Mouse (Mus musculus) neural tube, embryonic 15.5 days (tissue): Measurements from ENCODE around the gene Paxx. TPM values are rescaled to one million over a fixed set of nuclear protein-coding genes. Genes with fewer than 3 reads are reported as not detected.
A peak's percentile ranks its signal among the peaks of the same experiment; 100 is the strongest.

Source experiments
- ATAC-seq: fragments of 200-750 bp; cut with Nextera tagmentation; 2 replicates; pipeline ENCODE4 v1.8.0; 2017; ENCODE audit warnings: mild to moderate bottlenecking, moderate TSS enrichment, moderate library complexity; ENCODE audit not compliant: low FRiP score
- H3K27ac ChIP-seq: fragments of 300-500 bp; sonication (generic); replicated peaks from 2 replicates; pipeline ENCODE4 v1.5.1; 2015; ENCODE audit warnings: mild to moderate bottlenecking, inconsistent platforms
- H3K27me3 ChIP-seq: fragments of 300-500 bp; sonication (generic); replicated peaks from 2 replicates; pipeline ENCODE4 v1.6.1; 2015; ENCODE audit warnings: inconsistent platforms
- H3K36me3 ChIP-seq: fragments of 300-500 bp; sonication (generic); 2 replicates; pipeline ENCODE4 v1.6.1; 2015; ENCODE audit warnings: inconsistent platforms
- H3K4me1 ChIP-seq: fragments of 300-500 bp; sonication (generic); 2 replicates; pipeline ENCODE4 v1.6.1; 2015; ENCODE audit warnings: inconsistent platforms
- H3K4me2 ChIP-seq: fragments of 300-500 bp; sonication (generic); 2 replicates; pipeline ENCODE4 v1.6.1; 2015; ENCODE audit warnings: inconsistent platforms, mild to moderate bottlenecking, moderate library complexity
- H3K4me3 ChIP-seq: fragments of 300-500 bp; sonication (generic); replicated peaks from 2 replicates; pipeline ENCODE4 v1.5.1; 2015; ENCODE audit warnings: mild to moderate bottlenecking, inconsistent platforms
- H3K9ac ChIP-seq: fragments of 300-500 bp; sonication (generic); replicated peaks from 2 replicates; pipeline ENCODE4 v1.6.1; 2015; ENCODE audit warnings: mild to moderate bottlenecking, inconsistent platforms
- H3K9me3 ChIP-seq: fragments of 300-500 bp; sonication (generic); replicated peaks from 2 replicates; pipeline ENCODE4 v1.6.1; 2016; ENCODE audit warnings: inconsistent platforms
- WGBS: fragments of 180-500 bp; shearing (Covaris S2); methylation state at CpG from one replicate; pipeline ENCODE4 v1.1.7; 2015; ENCODE audit warnings: mixed read lengths; 5-methylcytosine and 5-hydroxymethylcytosine counted together
- polyA plus RNA-seq: library from polyadenylated mRNA; unstranded; fragments of >200 nt; fragmentation: Nextera tagmentation; extraction: Ambion mirVana; gene quantifications from 2 replicates; pipeline ENCODE4 v1.2.1, GENCODE M21; 2015

The Paxx gene
- polyA plus RNA-seq, 1 experiment from 2014 or later: 120 TPM

DNA sequence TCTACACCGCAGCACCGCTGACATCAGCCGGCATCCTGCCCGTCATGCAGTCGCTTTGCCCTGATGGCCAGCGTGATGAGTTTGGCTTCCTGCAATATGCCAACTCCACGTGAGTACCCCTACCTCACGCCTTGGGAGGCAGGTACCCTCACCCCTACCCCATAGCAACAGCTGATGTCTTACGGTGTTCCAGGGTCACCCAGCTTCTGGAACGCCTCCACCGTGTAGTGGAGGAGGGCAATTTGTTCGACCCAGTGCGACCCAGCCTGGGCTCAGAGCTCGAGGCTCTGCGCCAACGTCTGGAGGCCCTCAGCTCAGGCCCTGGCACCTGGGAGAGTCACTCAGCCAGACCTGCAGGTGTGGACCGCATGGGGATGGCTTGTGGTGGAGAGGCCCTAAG lies 27.8 kb downstream of the Paxx start:
- no peak overlapping the region for H3K27ac ChIP-seq
- no peak overlapping the region for H3K9ac ChIP-seq
- no peaks in the 10 kb centered on the region for H3K9me3 ChIP-seq
- H3K4me1 ChIP-seq: peaks cover 38% of the 10 kb centered on the region
- peaks cover 52% of the 10 kb centered on the region for H3K36me3 ChIP-seq
- H3K27me3 ChIP-seq: no peaks in the 10 kb centered on the region
- no peak for ATAC-seq
- WGBS: 89% methylated on average over 17 of the region's 17 CpGs
- H3K4me3 ChIP-seq: no peak overlapping the region
- H3K4me2 ChIP-seq: no peak overlapping the region

GRCm38 (mm10) chr2:25432326-25433098 lies 28.4 kb downstream of the Paxx start:
- 86% methylated on average over 11 of the region's 11 CpGs for WGBS
- Histone ChIP-seq H3K4me2 (no peak overlapping the region), H3K4me1 (peaks cover 41% of the 10 kb centered on the region), H3K27me3 (no peaks in the 10 kb centered on the region), H3K4me3 (no peak overlapping the region), H3K27ac (no peak overlapping the region), H3K9ac (no peak overlapping the region), H3K36me3 (peaks cover 46% of the 10 kb centered on the region), H3K9me3 (no peaks in the 10 kb centered on the region)
- no peak for ATAC-seq

DNA sequence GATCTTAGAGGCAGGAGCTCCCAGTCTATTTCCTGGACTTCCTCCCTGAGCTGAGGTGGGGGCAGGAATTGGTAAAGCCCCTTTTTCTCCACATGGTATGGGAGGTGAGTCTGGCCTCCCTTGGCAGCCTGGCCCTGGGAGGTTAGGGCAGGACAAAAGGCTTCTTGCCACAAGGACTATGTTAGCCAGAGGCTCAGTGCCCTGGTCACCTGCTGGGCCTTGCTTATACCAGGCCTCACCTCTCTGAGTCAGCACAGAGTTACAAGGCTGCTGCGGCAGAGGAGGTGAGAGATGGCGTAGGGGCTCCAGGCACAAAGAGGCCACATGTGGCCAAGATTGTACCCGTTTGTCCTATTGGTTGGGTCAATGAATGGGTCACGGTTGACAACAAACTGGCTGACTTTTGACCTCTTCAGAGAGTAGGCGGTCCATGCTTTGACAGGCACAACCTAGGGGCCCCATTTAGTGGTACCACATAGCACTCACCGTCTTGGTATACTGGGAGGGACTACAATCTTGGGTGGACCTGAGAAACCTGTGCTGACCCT lies 29.5 kb downstream of the Paxx start:
- H3K4me2 ChIP-seq: peak overlapping the region; percentile 79
- no peaks in the 10 kb centered on the region for H3K9me3 ChIP-seq
- H3K36me3 ChIP-seq: peaks cover 35% of the 10 kb centered on the region
- 54% methylated on average over 6 of the region's 6 CpGs for WGBS
- H3K9ac ChIP-seq: peak overlapping the region; percentile 30; the same call in 1 of the 2 replicates
- ATAC-seq: no peak
- H3K4me3 ChIP-seq: no peak overlapping the region
- peaks cover 41% of the 10 kb centered on the region for H3K4me1 ChIP-seq
- no peak overlapping the region for H3K27ac ChIP-seq
- no peaks in the 10 kb centered on the region; the same call in 1 of the 2 replicates for H3K27me3 ChIP-seq

DNA sequence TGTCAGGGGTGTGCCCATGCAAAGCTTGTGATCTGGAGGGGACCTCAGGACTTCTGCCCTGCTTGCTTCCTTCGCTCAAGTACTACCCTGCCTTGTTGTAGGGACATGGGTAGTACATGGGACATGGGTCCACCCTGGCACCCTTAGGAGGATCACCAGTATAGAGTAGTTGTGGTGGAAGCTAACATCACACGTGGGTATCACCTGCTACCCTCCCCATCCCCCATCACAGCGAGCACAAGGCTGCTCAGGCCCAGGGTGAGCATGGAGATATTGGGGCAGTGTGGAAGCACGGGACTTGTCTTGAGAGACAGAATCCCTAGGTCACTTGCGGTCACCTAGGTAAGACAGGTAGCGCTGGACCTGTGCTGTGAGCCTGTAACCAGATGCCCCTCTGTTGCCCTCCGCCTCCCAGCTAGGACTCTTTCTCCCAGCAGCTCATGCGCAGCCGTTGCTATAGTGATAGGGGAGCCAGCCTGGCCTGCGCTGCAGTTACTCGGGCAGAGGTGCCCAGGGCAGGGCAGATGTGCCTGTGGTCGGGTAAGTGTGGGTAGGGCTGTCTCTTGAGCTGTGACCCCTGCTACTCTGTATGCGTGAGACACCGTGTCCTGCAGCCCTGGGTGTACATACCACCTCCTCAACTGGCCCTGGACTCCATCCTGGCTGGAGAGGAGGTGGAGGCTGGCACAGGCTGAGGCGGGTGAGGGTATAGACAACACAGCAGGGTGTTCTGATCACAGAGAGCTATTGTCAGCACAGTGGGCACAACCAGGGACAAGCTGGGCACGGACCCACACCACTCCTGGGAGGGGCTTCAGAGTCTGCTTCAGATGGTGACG lies 30.3 kb downstream of the Paxx start:
- no peak for ATAC-seq
- Histone ChIP-seq H3K4me2 (peak overlapping the region; percentile 79), H3K27me3 (no peaks in the 10 kb centered on the region; the same call in 1 of the 2 replicates), H3K27ac (no peak overlapping the region), H3K4me1 (peaks cover 41% of the 10 kb centered on the region), H3K9ac (peak overlapping the region; percentile 30; the same call in 1 of the 2 replicates), H3K4me3 (no peak overlapping the region; the same call in 1 of the 2 replicates), H3K9me3 (no peaks in the 10 kb centered on the region), H3K36me3 (peaks cover 28% of the 10 kb centered on the region)
- 56% methylated on average over 17 of the region's 17 CpGs for WGBS

DNA sequence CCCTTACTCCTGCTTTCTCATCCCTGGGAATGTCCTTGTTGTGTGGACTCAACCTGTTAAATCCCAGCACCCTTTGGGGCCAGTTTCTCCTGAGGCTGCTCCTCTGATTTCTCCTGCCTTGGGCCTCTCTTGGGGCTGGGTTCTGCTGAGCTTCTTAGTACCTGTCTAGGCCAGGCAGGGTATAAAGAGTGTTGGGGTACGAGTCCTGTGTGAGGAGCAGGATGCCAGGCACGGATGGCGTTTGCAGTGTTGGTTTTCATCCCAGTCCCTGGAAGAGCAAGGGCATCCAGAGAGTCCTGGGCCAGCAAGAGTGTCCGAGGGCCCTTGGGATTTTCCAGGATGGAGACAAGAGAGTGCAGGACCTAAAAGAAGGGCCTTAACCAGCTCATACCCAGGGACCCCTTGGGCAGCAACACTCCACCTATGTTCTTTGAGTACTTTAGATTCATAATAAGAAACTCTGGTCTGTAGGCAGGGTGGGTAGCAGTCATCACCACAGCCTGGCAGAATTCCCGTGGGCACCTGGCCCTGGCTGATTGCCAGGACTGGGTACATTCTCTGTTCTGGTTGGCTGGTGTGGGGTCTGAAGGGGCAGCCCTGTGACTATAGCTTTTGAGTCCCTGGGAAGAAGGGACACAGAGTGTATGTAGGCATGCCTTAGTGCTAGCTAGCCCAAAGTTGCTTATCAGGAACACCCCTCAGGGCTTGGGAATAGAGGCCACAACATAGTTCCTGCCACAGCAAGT lies 31.3 kb downstream of the Paxx start:
- peaks cover 41% of the 10 kb centered on the region for H3K4me1 ChIP-seq
- no peaks in the 10 kb centered on the region for H3K9me3 ChIP-seq
- peak overlapping the region; percentile 79 for H3K4me2 ChIP-seq
- H3K9ac ChIP-seq: peak overlapping the region; percentile 86
- H3K27ac ChIP-seq: peak overlapping the region; percentile 91; the same call in 1 of the 2 replicates
- H3K27me3 ChIP-seq: peaks cover 9% of the 10 kb centered on the region
- ATAC-seq: no peak
- H3K36me3 ChIP-seq: peaks cover 18% of the 10 kb centered on the region
- WGBS: 59% methylated on average over 5 of the region's 5 CpGs
- peak overlapping the region; percentile 79 for H3K4me3 ChIP-seq

DNA sequence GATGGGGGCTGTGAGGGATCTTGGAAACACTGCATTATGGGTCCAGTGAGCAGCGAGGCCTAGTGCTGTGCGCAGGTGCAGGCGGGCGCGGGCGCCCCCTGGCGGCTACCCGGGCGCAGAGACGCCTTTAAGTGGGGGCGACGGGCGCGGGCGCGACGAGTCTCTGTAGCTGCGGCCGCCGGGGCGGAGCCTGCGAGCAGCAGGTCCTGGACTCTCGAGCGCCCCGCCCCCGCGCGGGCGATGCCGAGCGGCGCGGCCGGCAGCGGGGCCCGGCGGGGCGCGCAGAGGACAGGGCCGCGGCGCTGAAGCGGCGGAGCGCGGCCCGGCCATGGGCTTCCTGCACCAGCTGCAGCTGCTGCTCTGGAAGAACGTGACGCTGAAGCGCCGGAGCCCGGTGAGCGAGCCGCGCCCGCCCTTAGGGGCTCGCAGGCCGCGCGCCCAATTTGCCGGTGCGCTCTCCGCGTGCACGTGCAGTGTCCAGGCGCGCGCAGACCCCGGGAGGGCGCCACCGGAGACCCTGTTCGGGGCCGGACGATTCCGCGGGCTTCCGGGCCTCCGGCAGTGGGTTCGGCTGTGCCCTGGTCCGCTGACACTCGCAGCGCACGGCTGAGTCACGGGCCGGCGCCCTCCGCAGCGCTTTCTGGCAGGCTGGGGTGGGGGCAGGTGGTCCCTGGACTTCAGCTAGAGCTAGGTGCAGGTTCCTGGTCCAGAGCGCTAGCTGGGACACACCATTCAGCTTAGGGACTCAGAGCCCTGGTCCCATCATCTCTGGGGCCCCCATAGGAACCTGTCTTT lies 32.3 kb downstream of the Paxx start, which contains the start of gene Abca2:
Gene Abca2, plus strand, starts transcription at position 262 of the 795 bp plus-strand sequence.
- Histone ChIP-seq H3K4me1 (peaks cover 41% of the 10 kb centered on the region), H3K4me2 (peak within 1 kb of the TSS; percentile 79), H3K27ac (peak within 1 kb of the TSS; percentile 91), H3K4me3 (peak within 1 kb of the TSS; percentile 79), H3K27me3 (peaks cover 10% of the 10 kb centered on the region), H3K9me3 (no peaks in the 10 kb centered on the region), H3K36me3 (peaks cover 8% of the 10 kb centered on the region; the same call in 1 of the 2 replicates), H3K9ac (peak within 1 kb of the TSS; percentile 86)
- under 1% methylated on average over 72 of the region's 89 CpGs for WGBS
- peak; percentile 91 for ATAC-seq

DNA sequence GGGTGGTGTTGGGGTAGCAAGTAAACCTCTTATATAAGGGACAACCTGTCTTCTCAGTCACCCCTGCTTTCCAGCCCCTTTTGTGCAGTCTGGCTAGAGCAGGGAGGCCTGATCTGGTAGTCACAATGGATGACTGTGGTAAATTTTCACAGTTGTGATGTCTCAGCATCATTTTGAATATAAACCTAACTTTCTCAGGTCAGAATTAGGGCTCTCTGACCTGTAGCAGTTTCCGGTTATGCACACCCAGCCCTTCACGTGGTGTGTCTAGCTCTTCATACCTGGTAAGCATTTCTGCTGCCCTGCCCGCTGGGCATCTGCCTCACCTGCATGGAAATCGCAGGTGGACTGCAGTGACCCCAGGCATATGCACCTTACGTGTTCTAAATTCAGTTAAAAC lies 33.6 kb downstream of the Paxx start:
- no peak overlapping the region for H3K27ac ChIP-seq

DNA sequence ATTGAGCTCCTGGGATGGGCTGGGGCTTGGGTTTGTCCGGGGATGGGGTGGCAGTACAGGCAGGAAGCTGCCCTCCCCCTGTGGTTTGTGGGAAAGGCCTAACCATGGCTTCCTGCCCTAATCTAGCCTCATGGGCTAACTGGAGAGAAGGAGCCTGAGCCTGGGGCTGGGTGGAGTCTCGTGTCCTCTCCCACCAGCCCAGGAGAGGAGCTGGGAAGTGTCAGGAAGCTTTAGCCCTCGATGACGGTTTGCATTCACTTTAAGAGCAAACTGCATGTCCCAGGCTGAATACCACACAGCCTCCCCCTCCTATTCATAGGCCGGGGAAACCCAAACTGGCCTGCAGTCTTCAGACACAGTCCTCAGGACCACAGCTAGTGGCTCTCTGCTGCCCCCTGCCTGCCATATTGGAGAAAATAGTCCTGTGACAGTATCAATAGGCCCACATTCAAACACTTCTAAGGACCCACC lies 34.1 kb downstream of the Paxx start:
- ATAC-seq: no peak
- H3K27ac ChIP-seq: no peak overlapping the region
- H3K4me1 ChIP-seq: peaks cover 36% of the 10 kb centered on the region

More for the DNA sequence above, 33.6 kb downstream of the Paxx start:
- no peak for ATAC-seq
- Histone ChIP-seq H3K36me3 (no peaks in the 10 kb centered on the region), H3K4me3 (no peak overlapping the region), H3K4me1 (peaks cover 38% of the 10 kb centered on the region), H3K27me3 (peaks cover 21% of the 10 kb centered on the region), H3K9me3 (no peaks in the 10 kb centered on the region), H3K9ac (no peak overlapping the region), H3K4me2 (no peak overlapping the region)
- WGBS: 92% methylated on average over 5 of the region's 5 CpGs

GRCm38 (mm10) chr2:25425481-25425880 lies 35.4 kb downstream of the Paxx start:
- no peaks in the 10 kb centered on the region for H3K36me3 ChIP-seq
- no peak overlapping the region for H3K4me3 ChIP-seq
- 0 out of 2 replicates have a peak overlapping the region, but pooled peaks have one; percentile 1 for H3K9ac ChIP-seq
- H3K4me1 ChIP-seq: peaks cover 24% of the 10 kb centered on the region
- H3K27me3 ChIP-seq: peaks cover 21% of the 10 kb centered on the region
- 48% methylated on average over 27 of the region's 27 CpGs for WGBS
- H3K27ac ChIP-seq: no peak overlapping the region
- ATAC-seq: no peak
- no peak overlapping the region for H3K4me2 ChIP-seq
- no peaks in the 10 kb centered on the region for H3K9me3 ChIP-seq

More for the DNA sequence above, 34.1 kb downstream of the Paxx start:
- Histone ChIP-seq H3K36me3 (no peaks in the 10 kb centered on the region), H3K4me2 (no peak overlapping the region), H3K9me3 (no peaks in the 10 kb centered on the region), H3K4me3 (no peak overlapping the region), H3K9ac (no peak overlapping the region), H3K27me3 (peaks cover 21% of the 10 kb centered on the region)
- 37% methylated on average over 5 of the region's 5 CpGs for WGBS

DNA sequence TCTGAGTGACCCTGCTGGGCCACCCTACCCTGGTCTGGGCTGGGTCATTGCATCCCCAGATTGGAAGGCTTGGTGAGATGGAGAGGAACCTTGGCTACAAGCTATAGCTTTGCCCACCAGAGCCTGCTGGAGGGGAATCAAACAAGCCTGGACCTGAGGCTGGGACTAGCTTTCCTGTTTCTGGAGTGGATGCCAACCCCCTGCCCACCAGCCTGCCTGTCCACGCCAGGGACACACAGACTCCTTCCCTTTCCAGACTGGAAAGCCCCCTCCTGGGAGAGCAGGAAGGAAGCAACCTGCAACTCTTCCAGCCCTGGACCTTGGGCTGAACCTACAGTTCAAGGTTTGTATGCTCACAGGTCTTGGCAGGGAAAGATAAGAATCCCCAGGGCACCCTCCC lies 37.3 kb downstream of the Paxx start:
- peaks cover 8% of the 10 kb centered on the region for H3K4me1 ChIP-seq

More for the DNA sequence above, 37.3 kb downstream of the Paxx start:
- H3K9me3 ChIP-seq: no peaks in the 10 kb centered on the region
- peaks cover 21% of the 10 kb centered on the region for H3K27me3 ChIP-seq
- H3K4me2 ChIP-seq: no peak overlapping the region
- H3K27ac ChIP-seq: no peak overlapping the region
- no peaks in the 10 kb centered on the region for H3K36me3 ChIP-seq
- H3K9ac ChIP-seq: no peak overlapping the region
- ATAC-seq: no peak
- WGBS: 71% methylated on average over 1 of the region's 1 CpGs
- no peak overlapping the region for H3K4me3 ChIP-seq
